Mouse (Mus musculus): Measurements from ENCODE around the gene C5ar2. TPM values are rescaled to one million over a fixed set of nuclear protein-coding genes. Genes with fewer than 3 reads are reported as not detected.
"Not testable (repeated sequence)": the region's sequence is repeated elsewhere in the genome, so short reads cannot be mapped to it uniquely, and the experiment has no call there.

C5ar2 gene
- total RNA-seq (2022): under 1 TPM; 0.19 to 0.25 (median 0.23) TPM

GRCm38 (mm10) chr7:16244067-16244466, at the start of gene C5ar2:
Gene C5ar2 (minus strand): TSS chr7:16244154.
- no peak for DNase-seq (ENCODE audit: low spot score in 2 of 2)

GRCm38 (mm10) chr7:16287791-16288190, 43.8 kb upstream of the C5ar2 start:
- no peak for DNase-seq (ENCODE audit: low spot score in 2 of 2)

GRCm38 (mm10) chr7:16287016-16287415, 43.1 kb upstream of the C5ar2 start:
- no peak for DNase-seq (ENCODE audit: low spot score in 2 of 2)

- peak; percentile 100 for DNase-seq (ENCODE audit: low spot score in 2 of 2)
Observed at GRCm38 (mm10) chr7:16286026-16286961, 42.3 kb upstream of the C5ar2 start, which contains the start of gene Ccdc9. Gene Ccdc9 (minus strand): TSS chr7:16286795.

GRCm38 (mm10) chr7:16285450-16286025, 41.6 kb upstream of the C5ar2 start:
- DNase-seq (ENCODE audit: low spot score in 2 of 2): peak; percentile 68 to 81

DNA sequence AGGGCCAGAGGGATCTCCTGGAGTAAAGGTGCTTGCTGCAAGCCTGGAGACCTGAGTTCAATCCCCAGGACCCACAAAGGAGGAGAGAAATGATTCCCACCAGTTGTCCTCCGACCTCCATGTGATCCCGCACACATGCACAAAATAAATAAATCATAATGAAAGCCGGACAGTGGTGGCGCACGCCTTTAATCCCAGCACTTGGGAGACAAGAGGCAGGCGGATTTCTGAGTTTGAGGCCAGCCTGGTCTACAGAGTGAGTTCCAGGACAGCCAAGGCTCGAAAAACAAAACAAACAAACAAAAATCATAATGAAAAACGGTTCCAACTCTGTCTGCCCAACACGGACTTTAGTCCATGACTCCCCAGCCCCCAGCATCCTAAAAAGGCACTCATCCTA, 41.0 kb upstream of the C5ar2 start:
- DNase-seq (ENCODE audit: low spot score in 2 of 2): no peak

DNA sequence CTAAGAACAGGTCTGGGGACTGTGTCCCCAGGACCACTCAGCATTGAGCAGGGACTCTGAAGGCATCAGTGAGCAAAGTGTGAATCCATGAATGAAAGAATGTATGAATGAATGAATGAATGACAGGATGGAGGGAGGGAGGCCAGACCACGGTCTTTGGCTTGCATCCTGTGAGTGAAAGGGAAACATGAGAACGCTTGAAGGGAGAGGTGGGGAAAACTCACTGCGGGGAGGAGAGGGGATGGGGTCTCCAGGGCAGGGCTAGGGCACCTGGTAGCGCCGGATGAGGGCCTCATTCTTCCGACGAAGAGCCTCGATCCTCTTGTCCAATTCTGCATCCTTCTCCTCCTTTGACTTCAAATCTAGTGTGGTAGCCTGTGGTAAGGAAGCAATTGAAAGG, 40.0 kb upstream of the C5ar2 start:
- no peak for DNase-seq (ENCODE audit: low spot score in 2 of 2)

GRCm38 (mm10) chr7:16282334-16282733, 38.4 kb upstream of the C5ar2 start:
- DNase-seq (ENCODE audit: low spot score in 2 of 2): no peak

GRCm38 (mm10) chr7:16280721-16281120, 36.8 kb upstream of the C5ar2 start:
- DNase-seq (ENCODE audit: low spot score in 2 of 2): no peak

DNA sequence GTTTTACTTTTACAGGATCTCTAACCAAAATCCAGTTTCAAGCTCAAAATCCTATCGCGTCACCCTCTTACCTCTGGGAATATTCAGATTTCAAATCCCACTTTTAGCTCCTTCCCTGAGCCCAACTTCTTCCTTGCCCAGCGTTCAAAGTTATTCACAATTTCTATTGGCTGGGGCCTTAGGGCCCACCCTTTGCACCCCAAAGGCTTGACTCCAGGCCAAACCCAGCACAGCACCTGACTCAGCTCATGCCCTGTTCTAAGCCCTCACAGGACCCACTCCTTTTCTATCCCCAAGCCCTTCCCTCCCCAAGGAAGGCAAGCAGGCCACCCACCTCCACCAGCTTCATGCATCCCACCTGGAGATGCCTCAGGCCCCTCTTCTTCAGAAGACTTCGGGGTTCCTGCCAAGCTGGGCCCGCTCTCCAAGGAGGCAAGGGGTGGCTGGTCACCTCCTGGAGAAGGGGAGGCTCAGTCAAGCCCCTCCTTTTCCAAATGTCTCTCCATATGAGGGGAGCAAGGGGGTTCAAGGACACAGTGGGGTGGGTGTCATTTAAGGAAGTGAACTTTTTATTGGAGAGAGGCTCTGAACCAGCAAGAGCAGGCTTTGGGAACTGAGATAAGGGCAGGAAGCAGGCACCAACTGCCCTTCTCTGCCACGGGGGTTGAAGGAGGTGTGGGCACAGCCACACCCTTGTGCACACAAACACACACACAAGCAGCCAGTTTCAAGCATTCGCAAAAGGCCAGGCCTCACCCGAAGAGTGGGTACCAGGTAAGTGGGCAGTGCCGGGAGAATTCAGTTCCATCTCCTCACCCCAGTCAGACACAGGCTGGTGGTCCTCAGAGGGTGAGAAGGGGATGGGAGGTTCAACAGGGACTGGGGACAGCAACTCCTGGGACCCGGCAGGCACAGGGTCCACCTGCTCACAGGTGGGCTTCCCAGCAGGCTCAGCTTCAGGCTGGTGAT, 31.3 kb upstream of the C5ar2 start:
- no peak for DNase-seq (ENCODE audit: low spot score in 2 of 2)

- DNase-seq (ENCODE audit: low spot score in 2 of 2): peak in 1 of 2 experiments; percentile 38
Observed at GRCm38 (mm10) chr7:16273766-16274140, 29.8 kb upstream of the C5ar2 start.

- peak; percentile 65 to 76 for DNase-seq (ENCODE audit: low spot score in 2 of 2)
Observed at GRCm38 (mm10) chr7:16273081-16273765, 29.3 kb upstream of the C5ar2 start, which contains the start of gene Inafm1. Gene Inafm1 (minus strand): TSS chr7:16273617.

DNA sequence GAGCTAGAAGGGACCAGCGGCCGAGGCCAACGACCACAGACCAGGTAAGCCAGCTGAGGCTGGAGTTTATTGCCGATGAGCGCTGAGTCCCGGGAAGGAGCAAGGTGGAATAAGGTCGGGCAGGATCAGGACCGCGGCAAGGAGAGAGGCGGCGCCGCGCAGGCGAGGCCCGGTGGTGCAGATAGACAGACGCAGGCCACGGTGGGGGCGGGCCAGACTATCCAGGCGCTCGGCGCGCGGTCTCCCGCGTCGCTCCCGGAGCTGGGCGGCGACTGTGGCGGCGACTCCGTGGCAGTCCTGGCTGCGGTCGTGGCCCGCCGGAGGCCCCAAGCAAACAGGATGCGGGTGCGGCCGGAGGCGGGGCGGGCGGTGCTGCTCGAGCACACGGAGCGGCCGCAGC, 28.7 kb upstream of the C5ar2 start:
- DNase-seq (ENCODE audit: low spot score in 2 of 2): peak in 1 of 2 experiments; percentile 15

GRCm38 (mm10) chr7:16271139-16271538, 27.2 kb upstream of the C5ar2 start:
- no peak for DNase-seq (ENCODE audit: low spot score in 2 of 2)

- DNase-seq (ENCODE audit: low spot score in 2 of 2): not testable (repeated sequence)
Observed at GRCm38 (mm10) chr7:16266593-16266992, 22.6 kb upstream of the C5ar2 start.

DNA sequence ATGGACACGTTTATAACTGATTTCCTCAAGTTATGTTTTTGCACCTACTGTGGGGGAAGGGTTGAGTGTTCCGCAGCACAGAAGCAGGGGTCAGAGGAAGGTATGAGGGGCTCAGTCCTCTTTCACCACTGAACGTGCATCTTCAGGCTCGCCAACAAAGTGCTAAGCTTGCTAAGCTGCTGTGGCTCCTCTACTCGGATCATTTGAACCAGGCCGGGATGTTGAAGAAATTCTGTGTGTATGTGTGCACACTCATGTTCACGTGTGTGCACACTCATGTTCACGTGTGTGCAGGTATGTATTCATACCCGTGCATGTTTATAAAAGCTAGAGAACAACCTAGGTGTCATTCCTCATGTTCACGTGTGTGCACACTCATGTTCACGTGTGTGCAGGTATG, 21.9 kb upstream of the C5ar2 start:
- DNase-seq (ENCODE audit: low spot score in 2 of 2): no peak

DNA sequence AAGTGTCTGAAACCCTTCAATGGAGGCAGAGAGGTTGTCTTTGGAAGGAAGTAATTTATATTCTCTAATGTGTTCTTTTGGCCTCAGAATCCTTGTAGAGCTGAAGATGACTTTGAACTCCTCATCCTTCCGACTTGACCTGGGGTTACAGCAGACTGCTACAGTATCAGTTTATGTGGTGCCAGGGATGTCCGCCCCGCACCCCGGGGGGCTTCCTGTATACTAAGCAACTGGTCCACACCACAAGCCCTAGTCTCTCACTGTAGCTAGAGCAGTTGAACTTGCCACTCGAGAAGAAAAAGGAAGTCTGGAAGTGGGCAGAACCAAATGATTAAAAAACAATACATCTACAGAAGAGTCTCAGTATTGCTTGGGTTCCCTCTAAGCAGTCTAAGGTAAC, 19.9 kb upstream of the C5ar2 start:
- no peak for DNase-seq (ENCODE audit: low spot score in 2 of 2)

DNA sequence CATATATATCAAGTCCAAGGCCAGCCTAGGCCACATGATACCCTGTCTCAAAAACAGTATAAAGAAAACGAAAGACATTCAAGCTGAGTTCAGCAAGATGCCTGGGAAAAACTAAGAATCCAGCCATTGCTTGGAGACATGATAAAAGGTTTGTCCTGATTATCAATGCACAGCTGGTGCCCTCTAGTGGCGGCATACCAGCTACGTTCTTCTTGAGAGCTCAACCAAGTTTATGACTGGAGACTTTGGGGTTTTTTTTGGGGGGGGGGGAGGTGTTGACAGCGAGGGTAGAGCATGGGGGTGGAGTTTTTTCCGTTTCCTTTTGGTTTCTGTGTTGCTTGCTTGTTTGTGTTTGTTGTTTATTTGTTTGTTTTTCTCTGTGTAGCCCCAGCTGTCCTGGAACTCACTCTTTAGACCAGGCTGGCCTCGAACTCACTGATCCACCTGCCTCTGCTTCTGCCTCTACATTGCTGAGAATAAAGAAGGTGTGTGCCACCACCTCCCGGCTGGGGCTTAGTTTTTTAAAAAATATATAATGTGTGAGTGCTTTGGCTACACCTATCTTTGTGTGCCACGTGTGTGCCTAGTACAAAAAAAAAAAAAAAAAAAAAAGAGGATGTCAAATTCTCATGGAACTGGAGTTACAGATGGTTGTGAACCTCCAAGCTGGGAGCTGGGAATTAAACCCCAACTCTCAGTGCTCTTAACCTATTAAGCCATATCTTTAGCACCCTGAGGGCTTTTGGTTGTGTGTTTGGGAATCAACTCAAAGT, 19.2 kb upstream of the C5ar2 start:
- DNase-seq (ENCODE audit: low spot score in 2 of 2): peak; percentile 62 to 66

- DNase-seq (ENCODE audit: low spot score in 2 of 2): no peak
Observed at GRCm38 (mm10) chr7:16261097-16261496, 17.1 kb upstream of the C5ar2 start.

GRCm38 (mm10) chr7:16259110-16259590, 15.2 kb upstream of the C5ar2 start, which contains the start of gene C5ar1:
Gene C5ar1 (minus strand): TSS chr7:16259540.
- DNase-seq (ENCODE audit: low spot score in 2 of 2): no peak

Data from gastrocnemius, adult 8-10 months (tissue).